Mouse (Mus musculus) brain, embryonic 14.5 days (tissue): ENCODE results near the gene Crp.

ENCODE experiments used
- CTCF ChIP-seq: fragments of 200-500 bp; IDR thresholded peaks from 2 replicates; pipeline ENCODE4 v1.5.1; 2012; ENCODE audit warnings: inconsistent platforms, mild to moderate bottlenecking, moderate library complexity, borderline replicate concordance; ENCODE audit not compliant: insufficient read depth, insufficient read length; ENCODE audit errors: extremely low read depth
- POLR2A ChIP-seq: fragments of 200-500 bp; IDR thresholded peaks from 2 replicates; pipeline ENCODE4 v1.6.1; 2012; ENCODE audit warnings: mild to moderate bottlenecking, inconsistent platforms, borderline replicate concordance; ENCODE audit not compliant: poor library complexity, insufficient read depth, insufficient read length, severe bottlenecking; ENCODE audit errors: extremely low read depth

DNA sequence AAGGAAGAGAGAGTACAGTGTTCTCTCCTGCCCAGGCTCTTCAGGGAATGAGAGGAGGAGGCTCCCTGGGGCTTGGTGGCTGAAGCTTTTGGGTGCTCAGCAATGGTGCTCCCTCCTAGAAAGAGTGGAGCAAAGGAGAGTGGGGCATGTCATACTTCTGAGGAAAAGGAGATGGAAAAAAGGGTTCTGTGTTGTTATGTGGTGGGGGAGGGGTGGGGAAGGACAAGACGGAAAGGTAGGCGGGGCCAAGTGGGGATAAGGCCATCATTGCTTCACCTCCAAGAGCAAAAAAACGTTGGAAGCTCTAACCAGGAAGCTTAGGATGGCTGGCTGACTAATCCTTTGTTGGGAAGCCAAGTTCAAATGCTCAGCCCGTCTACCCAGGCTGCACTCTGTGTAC, 14.1 kb downstream of the Crp start:
- TF ChIP-seq CTCF, result no peak
- no peak for TF ChIP-seq POLR2A
